Mouse (Mus musculus) cerebellum, postnatal 10 days (tissue): Measurements from ENCODE around the gene Polr3c.
"Not testable (repeated sequence)": the region's sequence is repeated elsewhere in the genome, so short reads cannot be mapped to it uniquely, and the experiment has no call there.

Experiments used
- DNase-seq, 2 experiments: peaks; one replicate each; pipeline ENCODE4 v3.0.0; 2021; ENCODE audit warnings: mixed read lengths in 2 of 2

Polr3c gene

GRCm38 (mm10) chr3:96727343-96727827 is at the start of gene Polr3c, which contains the start of gene Rnf115:
Gene Polr3c, minus strand, starts transcription at chr3:96727628.
Gene Rnf115, plus strand, starts transcription at chr3:96727664.
- peak; percentile 95 to 97 for DNase-seq

DNA sequence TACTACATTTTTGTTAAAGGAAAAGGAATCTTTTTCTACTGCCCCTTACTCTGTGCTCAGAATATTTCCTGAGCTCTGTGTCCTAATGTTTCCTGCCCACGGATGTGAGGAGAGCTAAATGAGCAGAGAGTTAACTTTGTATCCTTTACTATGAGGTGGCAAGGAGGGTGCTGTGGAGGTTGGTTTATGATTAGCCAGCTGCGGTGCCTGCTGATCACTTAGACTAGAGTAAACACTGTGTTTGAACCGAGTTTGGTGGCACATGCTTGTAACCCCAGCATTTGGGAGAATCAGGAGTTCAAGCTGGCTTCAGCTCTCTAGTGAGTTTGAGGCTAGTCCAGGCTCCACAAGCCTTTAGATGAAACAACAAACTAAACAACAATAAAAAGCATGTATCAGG is 49.7 kb upstream of the Polr3c start:
- no peak for DNase-seq

GRCm38 (mm10) chr3:96772949-96773348 is 45.5 kb upstream of the Polr3c start:
- DNase-seq = no peak

GRCm38 (mm10) chr3:96769971-96770370 is 42.5 kb upstream of the Polr3c start:
- no peak for DNase-seq

GRCm38 (mm10) chr3:96764528-96764927 is 37.1 kb upstream of the Polr3c start:
- DNase-seq = no peak

DNA sequence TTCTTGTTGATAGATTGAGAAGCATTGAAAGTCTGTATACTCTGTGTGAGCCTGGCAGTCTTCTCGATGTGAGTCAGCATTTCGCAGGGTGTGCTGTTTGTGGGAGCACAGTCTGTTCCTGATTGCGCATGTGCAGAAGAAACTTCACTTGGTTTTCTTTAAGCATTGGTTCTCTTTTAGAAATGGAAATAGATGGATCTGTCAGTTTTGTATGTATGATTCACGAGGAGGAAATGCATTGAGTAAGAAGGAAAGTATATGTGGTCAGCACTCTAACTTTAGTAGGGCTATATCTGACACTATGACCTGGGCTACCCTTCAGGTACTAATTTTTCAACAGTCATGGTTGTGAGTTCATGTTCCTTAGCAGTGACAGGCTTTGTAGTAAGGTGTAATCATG is 32.3 kb upstream of the Polr3c start:
- no peak for DNase-seq

DNA sequence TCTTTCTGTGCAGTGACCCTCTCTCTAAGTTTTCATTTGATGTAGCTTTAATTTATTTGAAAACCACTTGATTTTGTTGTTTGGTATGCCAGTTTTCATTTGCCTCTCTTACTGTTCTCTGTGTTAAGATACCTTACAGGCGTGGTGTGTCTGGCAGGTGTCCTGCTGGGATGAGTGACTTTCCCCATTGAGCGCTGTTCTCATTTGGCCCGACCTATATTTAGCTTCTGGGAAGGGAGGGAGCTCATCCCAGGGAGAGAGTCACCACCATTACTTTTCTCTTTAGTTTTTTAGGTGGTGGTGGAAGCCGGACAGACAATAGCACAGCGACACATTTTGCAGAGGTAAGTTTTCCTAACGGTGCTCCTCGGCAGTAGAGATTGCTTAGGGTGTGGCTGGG is 30.3 kb upstream of the Polr3c start:
- DNase-seq = peak in 1 of 2 experiments; percentile 11

GRCm38 (mm10) chr3:96755935-96756334 is 28.5 kb upstream of the Polr3c start:
- DNase-seq = no peak

GRCm38 (mm10) chr3:96746829-96747228 is 19.4 kb upstream of the Polr3c start:
- no peak for DNase-seq

DNA sequence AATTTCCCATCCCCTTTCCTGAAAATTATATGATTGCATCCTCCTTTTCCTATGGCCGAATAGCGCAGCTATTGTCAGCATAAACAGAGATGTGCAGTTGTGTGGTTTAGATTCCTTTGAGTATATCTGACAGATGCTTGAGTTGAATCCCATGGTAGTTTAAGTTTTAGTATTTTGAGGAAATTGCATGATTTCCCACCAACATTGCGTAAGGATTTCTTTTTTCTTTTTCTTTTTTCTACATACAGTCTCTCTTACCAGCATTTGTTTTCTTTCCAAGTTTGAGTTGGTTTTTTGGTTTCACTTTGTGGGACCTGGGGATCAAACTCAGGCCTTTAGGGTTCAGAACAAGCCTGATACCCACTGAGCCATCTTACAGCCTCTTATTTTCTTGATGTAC is 16.9 kb upstream of the Polr3c start:
- no peak for DNase-seq

DNA sequence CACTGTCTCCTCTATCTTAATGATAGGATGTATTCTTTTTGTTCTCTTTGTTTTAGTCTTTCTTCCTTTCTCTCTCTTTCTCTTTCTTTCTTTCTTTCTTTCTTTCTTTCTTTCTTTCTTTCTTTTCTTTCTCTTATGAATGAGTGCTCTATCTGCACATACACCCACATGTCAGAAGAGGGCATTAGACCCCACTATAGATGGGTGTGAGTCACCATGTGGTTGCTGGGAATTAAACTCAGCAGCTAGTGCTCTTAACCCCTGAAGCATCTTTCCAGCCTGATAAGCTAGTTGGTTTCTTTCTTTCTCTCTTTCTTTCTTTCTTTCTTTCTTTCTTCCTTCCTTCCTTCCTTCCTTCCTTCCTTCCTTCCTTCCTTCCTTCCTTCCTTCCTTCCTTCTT is 12.9 kb upstream of the Polr3c start:
- DNase-seq = not testable (repeated sequence)

DNA sequence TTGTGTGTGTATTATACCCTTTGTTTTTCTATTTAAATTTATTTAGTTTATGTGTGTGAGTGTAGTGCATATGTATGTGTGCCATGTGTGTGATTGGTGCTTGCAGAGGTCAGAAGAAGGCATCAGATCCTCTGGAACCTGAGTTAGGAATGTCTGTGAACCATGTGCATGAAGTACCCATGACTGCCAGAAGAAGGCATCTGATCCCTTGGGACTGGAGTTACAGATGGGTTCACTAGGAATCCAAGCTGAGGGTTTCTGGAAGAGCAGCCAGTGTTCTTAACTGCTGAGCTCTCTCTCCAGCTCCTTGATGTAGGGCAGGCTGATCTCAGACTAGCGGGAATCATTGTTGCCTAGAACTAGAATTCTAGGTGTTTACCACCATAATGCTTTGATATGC is 10.6 kb upstream of the Polr3c start:
- peak; percentile 15 to 19 for DNase-seq

GRCm38 (mm10) chr3:96737013-96737740 is 9.7 kb upstream of the Polr3c start:
- no peak for DNase-seq

- DNase-seq = no peak
These were observed 7.8 kb upstream of the Polr3c start for GRCm38 (mm10) chr3:96735200-96735599.

DNA sequence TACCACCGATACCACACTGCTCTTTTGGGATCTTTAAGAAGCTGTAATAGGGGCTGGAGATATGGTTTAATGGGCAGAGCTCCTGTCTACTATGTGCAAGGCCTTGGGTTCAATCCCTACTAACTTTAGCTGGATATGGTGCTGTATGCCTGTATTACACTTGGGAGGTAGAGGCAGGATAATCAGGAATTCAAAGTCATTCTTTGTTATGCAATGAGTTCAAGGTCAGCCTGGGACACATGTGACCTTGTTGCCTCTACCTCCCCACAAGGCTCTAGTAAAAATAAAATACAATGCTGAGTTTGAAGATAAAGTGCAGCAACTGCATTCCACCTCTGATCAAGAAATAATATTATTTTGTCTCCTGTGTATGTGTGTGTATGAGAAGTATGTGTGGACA is 6.6 kb upstream of the Polr3c start:
- DNase-seq = no peak

GRCm38 (mm10) chr3:96730785-96731184 is 3.4 kb upstream of the Polr3c start:
- no peak for DNase-seq

DNA sequence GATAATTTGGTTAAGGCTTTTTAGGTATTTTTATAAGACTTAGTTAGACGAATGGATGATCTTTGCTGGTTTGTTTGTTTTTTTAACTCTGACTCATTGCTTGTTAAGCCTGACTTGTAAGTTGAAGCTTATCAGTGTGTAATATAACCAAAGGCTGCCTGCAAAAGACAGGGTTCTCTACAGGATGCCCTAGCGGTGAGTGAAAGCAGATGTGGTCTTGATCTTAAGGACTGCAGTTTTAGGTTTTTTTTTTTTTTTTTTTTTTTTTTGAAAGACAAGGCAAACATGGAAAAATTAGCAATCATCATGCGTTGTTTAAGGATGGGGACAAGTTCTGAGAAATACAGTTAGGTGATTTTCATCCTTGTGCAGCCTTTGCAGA is 2.0 kb upstream of the Polr3c start:
- no peak for DNase-seq

DNA sequence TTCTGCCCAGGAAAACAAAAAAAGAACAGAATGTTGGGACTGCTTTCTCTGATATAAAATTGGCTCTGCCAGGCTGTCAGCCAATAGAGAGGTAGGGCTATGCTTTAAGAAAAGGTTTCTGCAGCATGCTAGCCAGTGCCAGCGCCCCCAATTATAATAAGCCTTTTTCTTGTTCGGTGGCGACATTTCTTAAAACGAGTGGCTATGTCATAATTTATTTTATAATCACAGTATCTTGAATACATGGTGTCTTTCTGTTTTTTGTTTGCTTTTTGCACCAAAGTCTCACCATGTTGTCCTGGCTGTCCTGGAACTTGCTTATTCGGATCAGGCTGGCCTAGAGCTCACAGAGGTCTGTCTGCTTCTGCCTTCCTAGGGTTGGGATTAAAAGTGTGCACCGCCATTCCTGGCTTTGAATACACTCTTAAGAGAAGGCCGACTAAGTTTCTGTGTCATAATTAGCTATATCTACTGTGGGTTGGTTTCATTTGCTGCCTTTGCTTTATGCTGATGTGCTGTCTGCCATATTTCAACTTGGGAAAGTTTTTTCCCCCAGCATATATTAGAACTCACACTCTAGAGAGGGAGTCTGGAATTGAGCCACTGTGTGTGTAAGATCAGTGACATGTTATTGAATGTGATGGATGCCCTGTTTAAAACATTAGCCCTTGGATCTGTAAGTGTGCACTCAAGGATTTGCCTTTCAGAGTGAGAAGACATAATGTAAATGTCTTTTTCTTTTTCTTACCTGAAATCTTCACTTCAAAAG is 1.4 kb upstream of the Polr3c start:
- no peak for DNase-seq

- DNase-seq = peak in 1 of 2 experiments; percentile 5
These were observed 603 bp upstream of the Polr3c start for GRCm38 (mm10) chr3:96727828-96728633.

DNA sequence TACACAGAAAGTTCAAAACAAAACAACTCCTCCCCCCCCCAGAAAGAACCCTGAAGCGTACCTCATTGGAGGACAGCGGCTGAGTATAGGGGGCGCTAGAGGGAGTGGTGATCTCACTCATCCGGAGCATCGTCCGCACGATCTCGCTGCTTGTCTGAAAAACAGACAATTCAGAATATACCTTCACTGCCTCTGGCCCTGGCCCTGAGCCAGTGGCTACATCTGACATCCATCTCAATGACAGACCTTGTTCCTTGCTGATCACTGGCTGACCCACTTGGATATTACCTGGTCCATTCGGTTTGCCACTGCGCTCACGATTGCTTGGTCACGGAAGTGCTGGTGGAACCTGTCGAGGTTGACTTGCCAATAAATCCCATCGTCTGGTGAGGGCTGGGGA is 8.3 kb downstream of the Polr3c start:
- DNase-seq = peak; percentile 85 to 93

GRCm38 (mm10) chr3:96715854-96716253 is 11.6 kb downstream of the Polr3c start:
- DNase-seq = no peak

DNA sequence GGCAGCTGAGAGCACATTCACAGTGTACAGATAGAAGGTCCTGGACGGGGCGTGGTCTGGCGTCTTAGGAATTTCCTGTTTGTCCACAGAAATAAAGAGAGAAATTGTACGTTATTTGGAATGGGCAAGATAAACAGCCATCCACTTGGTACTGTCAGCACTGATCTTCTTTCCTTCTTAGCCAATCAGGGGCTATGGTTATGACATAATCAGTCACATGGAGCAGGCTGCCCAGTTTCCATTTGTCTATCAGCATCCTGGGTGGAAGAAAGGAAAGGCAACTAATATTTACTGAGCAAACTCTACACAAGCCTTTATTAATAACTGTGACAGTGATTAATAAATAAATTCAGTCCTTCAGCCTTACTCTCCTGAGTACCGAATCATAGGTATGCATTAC is 13.1 kb downstream of the Polr3c start:
- DNase-seq = no peak

DNA sequence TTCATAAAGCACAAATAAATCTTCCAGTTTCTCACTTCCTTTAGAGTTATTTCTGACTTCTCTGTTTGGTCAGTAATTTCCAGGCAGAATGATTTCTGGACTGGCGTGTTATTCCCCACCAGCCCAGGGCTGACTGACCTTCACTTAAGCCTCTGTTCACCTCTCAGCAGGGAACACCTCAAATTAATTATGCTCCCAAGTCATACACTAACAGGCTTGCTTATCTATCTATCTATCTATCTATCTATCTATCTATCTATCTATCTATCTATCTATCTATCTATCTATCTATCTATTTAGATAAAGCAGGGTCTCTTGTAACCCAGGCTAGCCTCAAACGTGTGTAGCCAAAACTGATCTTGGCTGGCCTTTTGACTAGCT is 18.8 kb downstream of the Polr3c start:
- no peak for DNase-seq
